Mouse (Mus musculus) heart, postnatal 4 days (tissue): ENCODE results near the gene Ckmt2. TPM values are rescaled to one million over a fixed set of nuclear protein-coding genes. Genes with fewer than 3 reads are reported as not detected.
A peak's percentile ranks its signal among the peaks of the same experiment; 100 is the strongest.

Experiments used
- DNase-seq: peaks from one replicate; pipeline ENCODE4 v3.0.0; 2021
- total RNA-seq, 2 experiments: library from RNA; stranded (reverse); gene quantifications; 2 replicates each; pipeline ENCODE4 v1.2.3; 2021

Gene Ckmt2
- total RNA-seq, result 100 to 1,000 TPM; 279 to 301 TPM

GRCm38 (mm10) chr13:91876741-91877349 is at the start of gene Ckmt2:
TSS of gene Ckmt2 (minus strand) at chr13:91876885.
- peak; percentile 62 for DNase-seq

GRCm38 (mm10) chr13:91921010-91921409 is 44.3 kb upstream of the Ckmt2 start:
- DNase-seq, result no peak

- DNase-seq, result no peak
These were observed 42.1 kb upstream of the Ckmt2 start for GRCm38 (mm10) chr13:91918764-91919163.

GRCm38 (mm10) chr13:91917835-91918234 is 41.1 kb upstream of the Ckmt2 start:
- DNase-seq, result no peak

GRCm38 (mm10) chr13:91916308-91916707 is 39.6 kb upstream of the Ckmt2 start:
- DNase-seq, result no peak

- peak; percentile 26 for DNase-seq
These were observed 39.0 kb upstream of the Ckmt2 start for GRCm38 (mm10) chr13:91915582-91916239.

- no peak for DNase-seq
These were observed 38.5 kb upstream of the Ckmt2 start for GRCm38 (mm10) chr13:91915192-91915581.

- DNase-seq, result no peak
These were observed 35.0 kb upstream of the Ckmt2 start for GRCm38 (mm10) chr13:91911652-91912051.

- DNase-seq, result no peak
These were observed 34.5 kb upstream of the Ckmt2 start for GRCm38 (mm10) chr13:91911211-91911610.

GRCm38 (mm10) chr13:91908202-91908980 is 31.7 kb upstream of the Ckmt2 start:
- DNase-seq, result peak; percentile 89

- DNase-seq, result no peak
These were observed 29.7 kb upstream of the Ckmt2 start for GRCm38 (mm10) chr13:91906338-91906737.

GRCm38 (mm10) chr13:91896476-91896875 is 19.8 kb upstream of the Ckmt2 start:
- DNase-seq, result no peak

GRCm38 (mm10) chr13:91893132-91893531 is 16.4 kb upstream of the Ckmt2 start:
- DNase-seq, result peak; percentile 22

- DNase-seq, result no peak
These were observed 13.4 kb upstream of the Ckmt2 start for GRCm38 (mm10) chr13:91890031-91890619.

- DNase-seq, result no peak
These were observed 8.2 kb upstream of the Ckmt2 start for GRCm38 (mm10) chr13:91884714-91885386.

- peak; percentile 65 for DNase-seq
These were observed 5.3 kb upstream of the Ckmt2 start for GRCm38 (mm10) chr13:91881837-91882480.

GRCm38 (mm10) chr13:91880256-91880655 is 3.6 kb upstream of the Ckmt2 start:
- no peak for DNase-seq

- DNase-seq, result no peak
These were observed 1.3 kb upstream of the Ckmt2 start for GRCm38 (mm10) chr13:91877996-91878395.

- peak; percentile 59 for DNase-seq
These were observed 665 bp upstream of the Ckmt2 start for GRCm38 (mm10) chr13:91877350-91877749.

GRCm38 (mm10) chr13:91875581-91875980 is 1.1 kb downstream of the Ckmt2 start:
- DNase-seq, result peak; percentile 11

GRCm38 (mm10) chr13:91874565-91874964 is 2.1 kb downstream of the Ckmt2 start:
- DNase-seq, result peak; percentile 10
